Mouse (Mus musculus) forebrain, embryonic 14.5 days (tissue): Measurements from ENCODE around the gene Gpcpd1. TPM values are rescaled to one million over a fixed set of nuclear protein-coding genes. Genes with fewer than 3 reads are reported as not detected.

ENCODE experiments used
- ATAC-seq: fragments of 200-750 bp; cut with Nextera tagmentation; 2 replicates; pipeline ENCODE4 v1.8.0; 2017; ENCODE audit warnings: mild to moderate bottlenecking, moderate library complexity
- DNase-seq: peaks from one replicate; pipeline ENCODE4 v3.0.0-alpha.2; 2015; ENCODE audit warnings: low spot score
- H3K27ac ChIP-seq: fragments of 300-500 bp; sonication (generic); 2 replicates; pipeline ENCODE4 v1.5.1; 2014; ENCODE audit warnings: low read depth, mild to moderate bottlenecking, control low read depth, low read length, moderate library complexity
- H3K27me3 ChIP-seq: fragments of 300-500 bp; sonication (generic); replicated peaks from 2 replicates; pipeline ENCODE4 v1.6.1; 2014; ENCODE audit warnings: low read length, control low read depth, mixed read lengths; ENCODE audit not compliant: control insufficient read depth, insufficient read depth
- H3K36me3 ChIP-seq: fragments of 300-500 bp; sonication (generic); 2 replicates; pipeline ENCODE4 v1.6.1; 2014; ENCODE audit warnings: low read length, control low read depth; ENCODE audit not compliant: control insufficient read depth, insufficient read depth
- H3K4me1 ChIP-seq: fragments of 300-500 bp; sonication (generic); 2 replicates; pipeline ENCODE4 v1.6.1; 2014; ENCODE audit warnings: antibody characterized with exemption, low read length, control low read depth; ENCODE audit not compliant: control insufficient read depth, insufficient read depth
- H3K4me2 ChIP-seq: fragments of 300-500 bp; sonication (generic); 2 replicates; pipeline ENCODE4 v1.6.1; 2014; ENCODE audit warnings: mild to moderate bottlenecking, control low read depth, low read length
- H3K4me3 ChIP-seq: fragments of 300-500 bp; sonication (generic); 2 replicates; pipeline ENCODE4 v1.5.1; 2014; ENCODE audit warnings: low read depth, low read length, control low read depth
- H3K9ac ChIP-seq: fragments of 300-500 bp; sonication (generic); 2 replicates; pipeline ENCODE4 v1.6.1; 2014; ENCODE audit warnings: mild to moderate bottlenecking, low read length, control low read depth, moderate library complexity
- H3K9me3 ChIP-seq: fragments of 300-500 bp; sonication (generic); replicated peaks from 2 replicates; pipeline ENCODE4 v1.6.1; 2016; ENCODE audit warnings: low read length, control low read depth, mixed read lengths; ENCODE audit not compliant: control insufficient read depth
- WGBS: fragments of 180-500 bp; shearing (Covaris S2); extraction: QIAGEN DNeasy Blood & Tissue Kit; methylation state at CpG from one replicate; pipeline ENCODE4 v1.1.7; 2014; 5-methylcytosine and 5-hydroxymethylcytosine counted together
- polyA plus RNA-seq: library from polyadenylated mRNA; unstranded; fragments of >200 nt; fragmentation: Nextera tagmentation; extraction: Ambion mirVana; gene quantifications from 2 replicates; pipeline ENCODE4 v1.2.1, GENCODE M21; 2014

The Gpcpd1 gene
- polyA plus RNA-seq, 1 experiment from 2014 or later, result 67.0 TPM

DNA sequence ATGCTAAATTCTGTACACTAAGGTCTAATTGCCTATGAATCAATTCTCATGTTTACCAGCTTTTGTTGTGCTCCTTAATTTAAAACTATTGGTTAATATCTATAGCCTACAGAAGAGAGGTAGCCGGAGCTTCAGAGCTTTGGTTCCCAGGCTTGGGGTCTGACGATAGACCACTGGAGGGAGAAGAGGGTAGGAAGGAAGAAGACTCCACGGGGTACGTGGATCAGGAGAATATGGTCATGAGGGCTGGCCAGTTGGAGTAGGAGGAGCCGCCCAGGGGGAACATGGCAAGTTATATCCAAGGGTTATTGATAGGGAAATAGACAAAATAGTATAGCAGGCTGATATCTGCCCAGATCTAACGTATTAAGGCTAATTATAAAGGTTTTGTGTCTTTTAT lies 17.8 kb downstream of the Gpcpd1 start:
- ATAC-seq, result no peak
- no peaks in the 10 kb centered on the region for H3K4me1 ChIP-seq
- no peak overlapping the region for H3K9ac ChIP-seq
- H3K4me3 ChIP-seq, result no peak overlapping the region
- no peak overlapping the region for H3K27ac ChIP-seq
- no peak overlapping the region for H3K4me2 ChIP-seq
- no peaks in the 10 kb centered on the region for H3K9me3 ChIP-seq
- WGBS, result 89% methylated on average over 6 of the region's 6 CpGs
- peaks cover 58% of the 10 kb centered on the region for H3K36me3 ChIP-seq
- no peak for DNase-seq
- H3K27me3 ChIP-seq, result no peaks in the 10 kb centered on the region

DNA sequence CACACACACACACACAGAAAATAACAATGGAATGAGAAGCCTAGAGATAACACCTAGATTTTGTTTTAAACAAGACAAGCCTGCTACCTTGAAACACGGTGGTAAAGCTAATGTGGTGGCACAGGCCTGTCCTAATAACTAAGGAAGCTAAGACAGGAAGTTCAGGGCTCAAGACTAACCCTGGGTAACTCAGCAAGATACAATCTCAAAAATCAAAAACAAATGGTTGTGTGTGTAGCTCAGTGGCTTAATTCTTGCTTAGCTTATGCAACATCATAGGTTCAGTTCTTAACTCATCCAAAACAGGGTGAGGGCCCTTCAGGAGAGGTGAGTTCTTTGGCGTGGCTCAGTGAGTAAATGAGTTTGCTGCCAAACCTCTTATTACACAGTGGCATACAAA lies 20.1 kb downstream of the Gpcpd1 start:
- no peak overlapping the region for H3K4me2 ChIP-seq
- DNase-seq, result no peak
- no peaks in the 10 kb centered on the region for H3K4me1 ChIP-seq
- WGBS, result 91% methylated on average over 2 of the region's 2 CpGs
- H3K9me3 ChIP-seq, result no peaks in the 10 kb centered on the region
- H3K27me3 ChIP-seq, result no peaks in the 10 kb centered on the region
- ATAC-seq, result no peak
- H3K9ac ChIP-seq, result no peak overlapping the region
- H3K27ac ChIP-seq, result no peak overlapping the region
- H3K36me3 ChIP-seq, result peaks cover 76% of the 10 kb centered on the region
- H3K4me3 ChIP-seq, result no peak overlapping the region

DNA sequence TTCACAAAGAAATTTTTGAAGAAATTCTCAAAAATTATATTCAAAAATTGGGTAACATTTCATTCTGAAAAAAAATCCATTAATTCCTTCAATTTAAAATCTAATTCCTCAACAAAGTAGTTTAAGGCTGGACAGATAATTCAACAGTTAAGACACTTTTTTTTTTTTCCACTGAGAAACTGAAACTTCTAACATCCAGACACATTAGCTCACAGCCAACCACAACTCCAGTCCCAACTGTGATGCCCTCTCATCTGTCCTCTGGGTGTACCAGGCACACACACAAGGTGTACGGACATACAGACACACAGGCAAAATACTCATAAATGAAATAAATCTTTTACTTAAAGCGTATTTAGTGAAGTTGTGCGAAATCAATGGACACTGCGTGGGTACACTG lies 25.7 kb downstream of the Gpcpd1 start:
- Histone ChIP-seq H3K9me3 (no peaks in the 10 kb centered on the region), H3K27ac (no peak overlapping the region), H3K4me1 (no peaks in the 10 kb centered on the region), H3K36me3 (peaks cover 55% of the 10 kb centered on the region), H3K4me3 (no peak overlapping the region), H3K9ac (no peak overlapping the region), H3K27me3 (no peaks in the 10 kb centered on the region), H3K4me2 (no peak overlapping the region)
- ATAC-seq, result no peak
- WGBS, result 97% methylated on average over 4 of the region's 4 CpGs
- no peak for DNase-seq

DNA sequence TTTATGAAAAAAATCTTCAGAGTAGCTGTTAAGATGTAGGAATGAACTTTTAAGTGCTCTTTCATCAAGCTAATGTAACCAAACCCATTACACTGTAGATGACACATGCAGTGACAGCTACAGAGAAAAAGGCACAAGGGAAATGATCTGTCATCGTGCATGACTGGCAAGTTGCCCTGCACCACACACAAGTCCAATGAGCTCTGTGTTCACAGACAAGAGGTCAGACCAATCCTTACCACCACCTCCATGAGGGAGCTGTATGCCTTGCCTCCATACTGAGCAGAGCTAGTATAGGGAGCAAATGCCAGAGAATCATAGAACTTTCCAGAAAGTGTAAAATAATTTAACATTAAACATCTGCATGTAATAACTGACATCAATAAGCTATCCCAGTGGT lies 59.7 kb downstream of the Gpcpd1 start:
- ATAC-seq, result peak; percentile 44; the same call in 1 of the 2 replicates

DNA sequence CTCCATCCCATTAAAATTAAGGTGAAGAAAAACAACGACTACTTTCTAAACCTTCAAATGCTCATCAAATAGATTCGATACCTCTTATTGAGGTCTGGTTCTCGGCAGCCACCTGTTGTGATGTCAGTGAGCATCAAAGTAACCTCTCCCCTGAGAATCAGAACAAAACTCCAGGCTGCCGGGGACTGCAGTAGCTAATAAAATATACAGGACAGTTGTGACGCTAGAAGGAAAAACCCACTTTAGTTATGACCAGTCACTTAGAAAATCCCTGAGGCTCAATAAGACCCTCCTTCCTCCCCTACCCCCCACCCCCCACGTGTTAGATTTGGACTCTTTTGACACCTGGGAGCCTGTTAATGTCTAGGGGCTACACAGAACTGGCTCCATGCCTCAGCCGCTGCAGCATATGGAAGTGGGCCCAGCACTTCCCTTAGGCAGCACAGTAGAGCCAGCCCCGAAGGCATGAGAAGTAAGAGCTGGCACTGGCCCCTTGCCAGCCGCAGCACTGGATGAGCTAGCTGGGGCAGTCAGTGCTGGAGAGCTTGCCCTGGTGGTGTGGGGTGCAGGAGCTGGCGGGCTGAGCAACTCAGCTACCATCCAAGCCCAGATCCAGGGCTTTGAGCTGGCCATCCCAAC lies 60.5 kb downstream of the Gpcpd1 start:
- Histone ChIP-seq H3K36me3 (peaks cover 27% of the 10 kb centered on the region), H3K27ac (no peak overlapping the region), H3K4me2 (no peak overlapping the region), H3K9ac (no peak overlapping the region), H3K9me3 (no peaks in the 10 kb centered on the region), H3K4me1 (no peaks in the 10 kb centered on the region; the same call in 1 of the 2 replicates), H3K27me3 (no peaks in the 10 kb centered on the region), H3K4me3 (no peak overlapping the region)
- 62% methylated on average over 10 of the region's 10 CpGs for WGBS
- DNase-seq (peak; percentile 68), ATAC-seq (peak; percentile 72)

More for the DNA sequence above, 59.7 kb downstream of the Gpcpd1 start:
- WGBS, result 76% methylated on average over 1 of the region's 1 CpGs
- DNase-seq, result no peak
- Histone ChIP-seq H3K4me1 (no peaks in the 10 kb centered on the region; the same call in 1 of the 2 replicates), H3K27ac (no peak overlapping the region), H3K9me3 (no peaks in the 10 kb centered on the region), H3K4me2 (no peak overlapping the region), H3K4me3 (no peak overlapping the region), H3K36me3 (peaks cover 33% of the 10 kb centered on the region), H3K27me3 (no peaks in the 10 kb centered on the region), H3K9ac (no peak overlapping the region)

DNA sequence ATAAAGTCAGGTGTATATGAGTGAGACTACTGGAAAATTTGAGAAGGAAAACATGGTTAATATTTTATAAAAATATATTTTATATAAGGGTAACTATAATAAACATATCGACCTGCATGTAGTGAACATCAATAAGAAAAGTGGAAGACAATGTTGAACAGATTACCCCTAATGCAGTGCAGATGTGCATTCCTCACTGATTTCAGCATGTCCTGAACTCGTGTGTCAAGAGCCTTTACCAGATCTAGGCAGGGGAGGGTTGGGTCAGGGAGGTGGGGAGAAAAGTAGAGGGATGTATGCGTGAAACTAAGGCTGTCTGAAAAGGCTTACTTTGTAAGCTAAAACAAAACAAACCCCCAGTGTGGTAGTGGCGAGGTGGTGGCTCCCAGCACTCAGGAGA lies 61.4 kb downstream of the Gpcpd1 start:
- H3K4me1 ChIP-seq, result no peaks in the 10 kb centered on the region; the same call in 1 of the 2 replicates
- no peaks in the 10 kb centered on the region for H3K27me3 ChIP-seq
- H3K4me3 ChIP-seq, result no peak overlapping the region
- H3K4me2 ChIP-seq, result no peak overlapping the region
- H3K9me3 ChIP-seq, result no peaks in the 10 kb centered on the region
- ATAC-seq, result no peak
- H3K27ac ChIP-seq, result no peak overlapping the region
- peaks cover 19% of the 10 kb centered on the region for H3K36me3 ChIP-seq
- WGBS, result 64% methylated on average over 4 of the region's 4 CpGs
- no peak overlapping the region for H3K9ac ChIP-seq
- DNase-seq, result no peak

DNA sequence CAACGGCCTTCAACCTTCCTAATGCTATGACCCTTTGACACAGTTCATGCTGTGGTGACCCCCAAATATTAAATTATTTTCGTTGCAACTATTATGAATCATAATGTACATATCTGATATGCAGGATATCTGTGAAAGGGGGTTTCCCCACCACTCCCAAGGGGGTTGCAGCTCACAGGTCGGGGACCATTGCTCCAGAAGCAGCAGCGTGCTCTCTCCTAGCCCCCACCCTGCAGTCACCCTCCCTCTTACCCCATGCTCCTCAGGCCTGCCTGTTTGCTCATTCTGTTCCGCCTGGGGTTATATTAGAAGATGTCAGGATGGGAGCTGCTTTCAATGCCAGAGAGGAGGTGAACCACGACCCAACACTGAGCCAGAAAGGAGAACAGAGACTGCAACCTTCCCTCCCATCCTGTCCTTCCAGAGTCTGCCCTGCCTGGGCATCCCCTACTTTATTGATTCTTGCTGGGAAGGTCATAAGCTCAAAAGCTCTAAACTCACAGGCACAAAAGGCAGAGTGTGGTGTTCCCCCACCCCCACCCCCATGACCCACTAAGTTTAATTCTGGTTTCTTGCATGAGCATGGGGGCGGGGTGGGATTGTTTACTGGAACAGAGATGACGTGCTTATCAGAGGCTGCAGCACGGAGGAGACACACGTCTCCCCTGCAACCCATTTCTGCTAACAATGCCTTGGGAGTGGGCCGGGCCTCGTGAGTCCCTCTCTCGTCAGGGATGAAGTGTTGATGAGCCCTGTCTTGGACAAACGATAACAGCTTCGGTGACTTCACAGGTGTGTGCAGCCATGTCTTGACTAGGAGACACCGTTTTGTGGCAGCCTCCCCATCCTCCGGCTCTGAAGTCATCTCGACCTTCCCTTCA lies 69.3 kb downstream of the Gpcpd1 start:
- DNase-seq, result no peak
- ATAC-seq, result no peak
- Histone ChIP-seq H3K27ac (no peak overlapping the region), H3K9ac (no peak overlapping the region), H3K36me3 (no peaks in the 10 kb centered on the region), H3K4me3 (no peak overlapping the region), H3K4me2 (no peak overlapping the region), H3K4me1 (no peaks in the 10 kb centered on the region), H3K27me3 (no peaks in the 10 kb centered on the region), H3K9me3 (no peaks in the 10 kb centered on the region)
- 75% methylated on average over 18 of the region's 18 CpGs for WGBS

DNA sequence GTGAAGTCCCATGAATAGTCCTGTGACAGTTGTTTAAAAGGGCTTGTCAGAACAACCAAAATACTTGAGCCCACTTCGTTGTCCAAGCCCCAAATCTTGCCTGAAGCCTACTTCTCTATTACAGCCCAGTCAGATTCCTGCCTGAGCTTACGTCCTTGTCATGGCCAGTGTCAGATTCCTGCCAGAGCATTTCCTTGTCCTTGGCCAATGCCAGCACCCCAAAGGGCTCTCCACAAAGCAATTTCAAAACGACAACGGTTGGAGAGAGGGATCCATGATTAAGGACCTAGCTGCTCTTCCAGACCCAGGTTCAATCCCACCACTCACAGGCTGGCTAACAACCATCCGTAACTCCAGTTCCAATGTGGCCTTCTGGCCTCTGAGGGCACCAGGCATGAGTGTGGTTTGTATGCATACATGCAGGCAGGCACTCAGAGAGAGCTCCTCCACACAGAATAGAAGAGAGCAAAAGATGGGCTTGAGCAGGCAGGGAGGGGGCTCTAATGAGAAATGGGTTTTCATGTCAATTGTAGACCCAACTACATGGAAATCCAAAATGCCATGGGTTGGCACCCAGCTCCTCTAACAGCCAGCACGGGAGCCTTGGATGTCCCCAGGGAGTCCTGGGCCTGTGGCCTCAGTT lies 70.2 kb downstream of the Gpcpd1 start:
- Histone ChIP-seq H3K27me3 (no peaks in the 10 kb centered on the region), H3K27ac (no peak overlapping the region), H3K9me3 (no peaks in the 10 kb centered on the region), H3K36me3 (no peaks in the 10 kb centered on the region), H3K4me1 (no peaks in the 10 kb centered on the region), H3K4me3 (no peak overlapping the region), H3K4me2 (no peak overlapping the region), H3K9ac (no peak overlapping the region)
- 70% methylated on average over 6 of the region's 6 CpGs for WGBS
- ATAC-seq, result no peak
- DNase-seq, result no peak
